Mouse (Mus musculus): ENCODE measurements around the gene Tpcn2.
A peak's percentile ranks its signal among the peaks of the same experiment; 100 is the strongest.

Tpcn2 gene

DNA sequence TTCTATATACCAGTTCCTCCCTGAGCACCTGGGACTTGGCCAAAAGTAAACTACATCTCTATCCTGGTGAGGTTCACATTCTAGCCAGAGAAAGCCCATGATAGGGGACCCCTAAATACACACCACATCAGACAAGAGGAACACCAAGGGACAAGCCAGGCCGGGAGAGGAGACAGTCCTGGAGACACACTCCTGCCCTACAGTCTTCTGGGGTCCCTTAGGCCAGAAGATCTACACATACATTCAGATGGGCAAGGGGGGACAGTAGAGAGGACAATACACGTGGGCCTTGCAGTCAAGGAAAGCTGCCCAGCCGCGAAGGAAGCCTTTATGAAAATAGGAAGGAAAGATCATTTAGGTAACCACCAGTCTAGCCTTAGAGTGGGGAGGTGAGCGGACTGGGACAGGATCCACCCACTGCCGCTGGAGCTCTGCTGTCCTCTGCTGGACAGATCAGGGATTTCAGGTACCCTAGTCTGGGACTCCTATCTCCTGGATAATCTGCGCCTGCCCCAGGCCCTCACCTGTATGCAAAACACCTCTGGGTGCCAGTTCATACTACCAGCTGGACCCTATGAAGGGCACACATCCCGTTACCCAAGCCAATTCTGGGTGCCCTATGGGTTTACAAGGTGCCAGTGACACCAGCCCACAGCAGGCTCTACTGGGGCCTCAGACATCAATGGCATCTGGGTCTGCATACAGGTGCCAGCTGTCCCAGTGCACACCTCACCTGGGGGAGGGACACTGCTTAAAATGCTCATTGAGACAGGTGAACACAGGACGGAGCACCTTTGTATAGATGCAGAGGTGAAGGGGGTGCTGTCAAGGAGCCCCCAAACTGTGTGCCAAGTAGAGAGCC is 40.7 kb downstream of the Tpcn2 start:
- no peak for DNase-seq (ENCODE audit: low read depth)

DNA sequence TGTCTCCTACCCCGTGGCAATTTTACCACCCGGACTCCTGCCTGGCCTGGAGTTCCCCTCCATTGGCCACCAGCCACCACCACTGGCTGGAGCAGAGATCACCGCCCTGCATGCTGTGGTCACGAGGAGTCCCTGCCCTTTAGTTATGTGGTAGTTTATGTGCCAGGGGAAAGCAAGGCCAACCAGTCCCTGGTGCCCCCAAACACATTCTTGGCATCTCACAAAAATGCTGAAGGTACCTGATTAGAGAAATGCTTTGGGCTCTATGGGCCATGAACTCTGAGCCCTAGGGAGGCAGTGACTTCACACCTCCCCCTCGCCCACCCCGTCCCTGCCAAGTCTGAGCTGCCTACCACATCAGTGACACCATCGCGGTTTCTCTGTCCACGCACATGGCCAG is 41.8 kb downstream of the Tpcn2 start:
- DNase-seq (ENCODE audit: low read depth): no peak

DNA sequence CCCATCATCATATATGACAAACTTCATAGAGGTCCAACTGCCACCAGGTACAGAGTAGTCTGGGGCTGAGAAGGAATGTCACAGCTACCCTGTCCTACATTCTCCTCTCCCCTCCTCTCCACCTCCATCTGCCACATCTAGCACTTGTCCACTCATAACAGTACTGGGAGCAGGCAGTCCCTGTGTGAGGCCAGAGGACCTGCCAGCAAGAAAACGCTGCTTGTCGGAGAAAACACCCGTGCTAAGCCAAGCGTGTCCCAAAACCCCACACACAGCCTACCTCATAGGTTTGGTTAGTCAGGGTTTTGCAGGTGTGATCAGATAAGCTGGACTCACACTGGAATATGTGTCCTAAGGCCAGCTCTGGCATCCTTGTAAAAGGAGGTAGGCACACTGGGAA is 42.9 kb downstream of the Tpcn2 start:
- DNase-seq (ENCODE audit: low read depth): no peak

DNA sequence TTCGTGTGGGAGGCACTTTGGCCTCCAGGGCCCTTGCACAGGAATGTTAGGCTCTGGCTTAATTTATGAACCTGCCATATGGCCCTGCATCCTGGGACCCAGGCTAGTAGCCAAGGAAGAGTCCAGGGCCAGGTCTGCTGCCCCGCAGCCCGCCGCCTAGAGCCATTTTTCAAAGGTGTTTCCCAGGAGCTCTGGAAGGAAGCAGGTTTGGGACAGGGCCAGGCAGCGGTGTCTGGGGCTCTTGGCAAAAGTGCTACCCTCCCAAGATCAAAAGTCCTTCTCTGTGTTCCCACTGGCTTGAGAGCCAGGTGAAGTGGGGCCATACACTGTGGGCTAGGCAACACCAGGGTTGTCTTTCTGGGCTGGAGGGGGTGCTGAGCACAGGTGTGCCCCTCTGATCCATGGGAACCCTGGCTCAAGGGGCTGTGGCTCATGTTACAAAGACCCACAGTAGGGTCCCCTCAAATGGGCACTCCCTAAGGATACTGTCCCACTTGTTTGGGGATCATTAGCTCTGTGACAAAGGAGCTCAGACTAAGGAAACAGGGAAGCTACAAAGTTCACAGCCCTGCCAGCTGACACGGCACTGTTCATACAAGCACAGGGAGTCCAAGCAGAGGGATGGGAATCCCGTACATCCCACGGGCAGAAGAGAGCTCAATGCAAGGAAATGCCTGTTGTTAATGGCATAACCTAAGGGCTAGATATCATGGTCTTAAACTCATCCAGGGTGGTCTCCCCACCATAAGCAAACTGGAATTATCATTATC is 43.9 kb downstream of the Tpcn2 start:
- no peak for DNase-seq (ENCODE audit: low read depth)

DNA sequence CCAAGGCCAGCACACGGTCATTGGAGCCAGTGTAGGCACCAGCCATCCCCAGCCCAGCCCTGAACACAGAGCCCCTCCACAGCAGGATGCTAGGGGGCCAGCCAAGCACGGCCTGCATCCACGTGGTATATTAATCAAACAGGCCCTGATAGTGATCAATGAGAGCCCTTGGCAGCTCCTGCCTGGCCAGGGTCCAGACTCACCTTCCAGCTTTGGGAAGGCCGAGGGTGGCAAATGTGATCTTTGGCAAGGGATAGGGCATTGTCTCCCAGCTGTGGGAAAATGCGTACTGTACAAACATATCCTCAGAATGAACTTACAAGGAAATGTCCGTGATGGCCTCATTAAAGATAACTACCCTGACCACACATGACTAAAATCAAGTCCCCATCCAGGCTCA is 44.7 kb downstream of the Tpcn2 start:
- DNase-seq (ENCODE audit: low read depth): no peak

DNA sequence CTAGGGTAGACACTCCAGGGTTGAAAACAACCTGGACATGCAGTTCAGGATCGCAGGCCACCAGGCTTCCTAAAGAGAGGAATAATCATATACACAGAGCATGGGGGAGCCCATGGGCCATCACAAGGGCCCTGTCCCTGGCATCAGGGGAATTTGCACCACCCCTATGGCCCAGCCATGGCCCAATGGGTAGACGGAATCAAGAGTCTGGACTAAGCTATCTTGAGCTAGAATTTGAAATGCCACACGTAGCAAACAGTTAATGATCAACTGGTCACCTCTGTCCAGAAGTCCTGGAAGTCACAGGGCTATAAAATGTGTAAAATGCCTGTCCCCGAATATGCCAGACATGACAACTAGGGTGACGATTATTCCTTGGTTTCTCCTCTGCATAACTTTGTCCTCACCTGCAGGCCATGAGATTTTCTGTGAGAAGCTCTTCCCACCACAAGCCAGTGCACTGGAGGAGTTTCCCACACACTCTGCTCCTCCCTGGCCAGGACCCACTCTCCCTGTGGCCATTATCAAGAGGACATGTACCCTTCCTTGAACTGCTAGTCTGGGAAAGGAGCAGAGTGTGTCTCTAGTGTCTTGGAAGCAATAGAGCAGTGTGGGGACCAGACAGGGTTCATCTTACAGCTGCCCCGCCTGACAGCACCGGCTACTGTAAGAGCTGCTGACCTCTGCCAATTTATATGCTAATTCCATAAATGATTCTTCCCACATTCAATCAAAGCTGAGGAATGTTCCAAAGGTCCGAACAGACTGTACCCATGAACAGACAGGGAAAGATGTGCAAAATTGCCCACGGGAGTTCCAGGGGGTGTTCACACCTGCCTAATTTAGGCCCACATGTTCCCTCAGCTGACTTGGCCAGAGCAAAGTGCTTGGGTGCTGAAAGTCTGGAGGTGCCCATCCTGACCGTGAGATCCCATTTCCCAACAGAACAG is 48.7 kb downstream of the Tpcn2 start:
- DNase-seq (ENCODE audit: low read depth): no peak

DNA sequence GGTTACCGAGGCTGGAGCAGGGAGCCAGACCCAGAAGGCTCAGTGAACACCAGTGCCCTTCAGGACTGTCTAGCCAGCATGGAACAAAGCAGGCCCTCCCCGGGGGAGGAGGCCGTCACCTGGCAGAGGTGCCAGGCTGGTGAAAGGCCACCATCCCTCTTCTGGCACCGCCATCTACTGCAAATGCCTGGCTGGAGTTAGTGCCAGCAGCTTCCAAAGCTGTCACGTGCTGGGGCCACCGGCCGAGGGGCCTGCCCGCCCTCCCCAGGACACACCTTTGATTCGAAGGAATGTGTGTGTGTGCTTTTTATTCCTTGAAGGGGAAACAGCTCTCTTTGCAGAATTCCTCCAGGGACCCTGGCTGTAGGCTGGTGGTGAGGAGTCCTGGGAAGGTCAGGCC is 52.2 kb downstream of the Tpcn2 start:
- DNase-seq (ENCODE audit: low read depth): no peak

DNA sequence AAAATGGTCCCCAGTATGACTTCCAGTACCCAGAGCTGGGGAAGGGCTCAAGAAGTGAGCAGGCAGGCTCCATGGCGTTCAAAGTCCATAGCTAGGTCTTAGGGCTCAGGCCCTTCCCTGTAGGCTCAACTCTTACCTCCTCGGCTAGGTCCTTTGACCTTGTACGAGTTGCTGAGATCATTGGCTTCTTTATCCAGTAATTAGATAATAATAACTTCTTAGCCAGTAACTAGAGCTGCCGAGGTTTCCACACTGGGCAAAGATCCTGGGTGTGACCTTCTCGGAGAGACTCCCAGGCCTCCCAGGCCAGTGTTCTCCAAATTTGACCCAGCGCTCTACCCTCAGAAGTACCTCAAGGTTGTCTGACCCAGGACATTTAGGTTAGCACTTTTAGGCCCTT is 57.2 kb downstream of the Tpcn2 start:
- DNase-seq (ENCODE audit: low read depth): no peak

DNA sequence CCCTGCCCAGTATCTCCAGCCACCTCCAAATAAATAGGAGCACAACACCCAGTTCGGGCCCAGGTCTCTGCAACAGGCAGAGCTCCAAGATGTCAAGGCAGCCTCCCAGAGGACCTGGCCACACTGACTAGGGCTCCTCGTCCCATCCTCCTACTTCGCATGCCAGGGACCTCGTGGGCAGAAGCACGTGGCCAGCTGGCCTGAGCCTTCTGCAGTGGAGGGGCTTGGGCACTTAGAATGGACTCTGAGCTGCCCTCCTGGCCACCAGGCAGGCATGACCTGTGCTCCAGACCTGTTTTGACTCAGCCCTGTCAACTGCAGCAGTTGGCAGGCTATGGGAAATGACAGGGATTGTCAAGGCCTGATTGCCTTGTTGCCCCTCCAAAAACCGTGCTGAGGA is 58.2 kb downstream of the Tpcn2 start:
- DNase-seq (ENCODE audit: low read depth): no peak

DNA sequence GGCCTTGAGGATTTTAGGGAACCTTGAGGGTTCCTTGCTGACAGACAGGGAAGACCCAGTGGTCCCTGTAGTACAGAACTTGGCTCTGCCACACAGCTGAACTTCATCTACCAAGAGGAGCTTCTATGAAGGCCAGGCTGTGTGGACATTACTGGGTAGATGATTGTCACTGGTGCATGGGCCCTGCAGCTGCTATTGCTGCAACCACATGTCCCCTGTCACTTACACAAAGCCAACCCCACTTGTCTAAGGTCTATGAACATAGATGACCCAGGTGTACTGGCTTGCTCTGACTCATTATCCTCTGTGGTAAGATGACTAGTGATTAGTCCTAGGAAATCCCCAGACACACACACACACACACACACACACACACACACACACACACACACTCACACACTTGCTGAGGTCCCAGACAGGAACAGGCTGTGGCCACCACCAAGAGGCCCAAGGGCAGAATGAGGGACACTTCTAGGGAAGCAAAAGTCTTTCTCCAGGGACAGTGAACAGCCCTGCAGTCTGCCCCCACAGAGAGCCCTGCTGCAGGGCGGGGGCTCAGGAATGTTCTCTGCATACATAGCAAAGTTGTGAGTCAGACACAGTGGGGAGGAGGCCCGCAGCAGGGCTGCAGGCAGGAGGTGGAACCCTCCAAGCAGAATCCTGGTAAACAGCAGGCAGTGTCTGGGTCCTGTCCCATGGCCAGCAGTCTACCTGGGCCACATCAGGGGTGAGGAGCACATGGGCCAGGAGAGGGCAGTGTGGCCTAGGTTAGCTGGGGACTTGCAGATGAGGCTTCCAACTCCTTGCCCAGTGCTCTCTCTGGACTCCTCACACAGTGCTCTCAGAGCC is 61.7 kb downstream of the Tpcn2 start:
- no peak for DNase-seq (ENCODE audit: low read depth)

DNA sequence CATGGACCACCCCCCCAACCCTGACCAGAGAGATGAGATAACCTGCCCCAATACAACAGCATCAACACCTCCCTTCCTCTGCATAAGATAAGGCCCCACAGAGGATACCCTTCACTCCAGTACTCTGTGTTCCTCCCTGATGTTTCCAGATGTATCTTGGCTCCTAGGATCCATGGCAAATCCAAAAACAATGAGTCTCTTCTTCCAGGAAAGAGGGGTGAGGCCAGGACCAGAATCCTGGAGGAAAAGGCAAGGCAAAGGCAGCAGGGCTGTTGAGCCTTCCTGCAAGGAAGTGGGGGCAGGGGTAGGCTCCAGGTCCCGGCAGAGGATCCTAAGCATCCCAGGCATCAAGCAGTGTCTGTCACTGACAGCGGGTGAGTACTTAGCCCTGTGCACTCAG is 62.5 kb downstream of the Tpcn2 start:
- no peak for DNase-seq (ENCODE audit: low read depth)

DNA sequence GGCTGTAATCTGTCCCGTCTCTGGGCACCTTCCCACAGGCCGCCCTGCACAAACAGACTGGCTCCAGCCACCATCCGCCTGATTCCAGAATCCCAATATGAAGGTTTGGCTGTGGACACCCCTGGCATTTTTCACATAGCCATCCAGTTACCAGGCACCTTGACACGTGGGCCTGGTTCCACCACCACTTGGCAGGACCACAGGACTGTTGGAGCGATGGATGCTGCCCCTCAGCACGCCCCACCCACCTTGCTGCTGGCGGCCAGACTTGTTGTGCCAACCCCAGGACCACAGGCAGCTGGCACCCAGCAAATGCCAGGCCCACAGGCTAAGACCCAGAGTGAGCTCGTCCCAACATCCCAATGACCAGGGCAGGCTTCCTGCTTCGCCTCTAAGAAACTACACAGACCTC is 64.4 kb downstream of the Tpcn2 start:
- peak; percentile 87 for DNase-seq (ENCODE audit: low read depth)

DNA sequence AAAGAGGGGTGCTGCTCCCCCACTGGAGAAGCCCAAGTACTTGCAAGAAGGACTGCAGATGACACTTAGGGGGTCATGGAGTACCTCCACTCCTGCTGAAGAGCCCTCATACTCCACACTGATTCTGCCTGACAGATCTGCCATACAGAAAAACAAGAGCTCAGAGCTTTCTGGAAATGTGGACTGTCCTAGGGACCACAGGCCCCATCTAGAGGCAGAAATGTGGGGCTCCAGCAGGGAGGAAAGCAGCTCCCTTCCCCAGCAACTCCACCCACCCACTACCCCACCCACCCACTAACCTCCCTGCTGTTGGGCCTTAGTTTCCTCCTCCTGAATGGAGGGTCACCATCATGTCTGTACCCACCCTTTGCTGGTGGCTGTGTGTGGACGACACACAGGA is 67.2 kb downstream of the Tpcn2 start:
- DNase-seq (ENCODE audit: low read depth): no peak

DNA sequence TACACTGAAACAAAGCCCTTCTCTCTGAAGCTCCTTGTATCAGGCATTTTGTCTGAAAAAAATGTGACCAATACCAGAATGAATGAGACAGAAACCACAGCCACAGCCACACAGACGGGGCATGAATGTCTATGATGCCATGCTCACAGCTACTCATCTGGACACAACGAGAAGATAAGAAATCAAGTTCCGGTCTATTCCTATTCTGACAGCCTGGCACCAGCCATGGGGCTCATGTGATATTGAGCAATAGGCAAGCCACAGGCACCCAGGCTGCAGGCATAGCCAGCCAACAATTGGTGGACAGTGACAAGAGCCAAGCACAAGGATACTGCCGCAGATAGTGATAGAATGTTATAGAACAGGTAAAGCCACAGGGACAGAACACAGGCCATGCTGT is 68.3 kb downstream of the Tpcn2 start:
- no peak for DNase-seq (ENCODE audit: low read depth)

DNA sequence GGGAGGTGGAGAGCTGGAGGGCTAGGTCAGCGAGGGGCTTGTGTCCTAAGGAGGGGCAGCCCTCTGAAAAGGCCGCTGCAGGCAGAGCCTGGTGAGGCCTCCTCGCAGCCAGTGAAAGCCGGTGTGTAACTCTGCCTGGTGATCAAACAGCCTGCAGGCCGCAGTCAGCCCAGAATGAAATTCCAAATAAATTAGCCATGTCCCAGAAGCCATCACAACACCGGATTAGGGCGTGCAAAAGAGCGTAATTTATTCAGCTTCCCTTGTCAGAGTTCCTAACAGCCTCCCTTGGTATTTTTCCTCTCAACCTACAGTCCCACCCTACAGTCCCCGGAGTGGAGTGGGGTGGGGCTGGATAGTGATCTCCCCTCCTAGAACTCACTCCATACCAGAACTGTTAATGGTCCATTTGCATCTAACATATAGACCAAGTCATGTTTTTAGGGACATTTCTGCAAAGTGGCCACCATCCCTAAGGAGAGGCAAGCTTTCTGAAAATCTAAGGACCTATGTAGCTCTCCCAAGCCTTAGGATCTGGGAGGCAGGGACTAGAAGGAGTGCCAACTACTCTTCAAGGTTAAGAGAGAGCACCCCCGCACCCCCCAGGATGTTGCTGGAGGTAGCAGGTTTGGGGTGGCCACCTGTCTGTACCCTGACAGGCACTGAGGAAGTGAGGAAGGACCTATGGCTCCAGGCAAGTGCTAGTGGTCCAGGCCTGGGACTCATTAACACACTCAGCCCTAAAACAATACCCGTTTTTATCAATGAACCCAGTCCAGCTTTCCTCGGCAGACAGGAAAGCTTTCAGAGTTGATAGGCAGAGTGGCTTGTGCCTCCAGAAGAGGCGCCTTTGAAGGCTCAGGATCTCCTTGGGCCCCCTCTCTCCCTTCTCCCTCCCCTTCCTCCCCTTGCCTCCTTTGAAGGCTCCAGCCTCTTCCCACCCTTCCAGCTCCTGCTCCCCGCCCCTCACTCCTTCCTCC is 71.8 kb downstream of the Tpcn2 start:
- DNase-seq (ENCODE audit: low read depth): no peak

DNA sequence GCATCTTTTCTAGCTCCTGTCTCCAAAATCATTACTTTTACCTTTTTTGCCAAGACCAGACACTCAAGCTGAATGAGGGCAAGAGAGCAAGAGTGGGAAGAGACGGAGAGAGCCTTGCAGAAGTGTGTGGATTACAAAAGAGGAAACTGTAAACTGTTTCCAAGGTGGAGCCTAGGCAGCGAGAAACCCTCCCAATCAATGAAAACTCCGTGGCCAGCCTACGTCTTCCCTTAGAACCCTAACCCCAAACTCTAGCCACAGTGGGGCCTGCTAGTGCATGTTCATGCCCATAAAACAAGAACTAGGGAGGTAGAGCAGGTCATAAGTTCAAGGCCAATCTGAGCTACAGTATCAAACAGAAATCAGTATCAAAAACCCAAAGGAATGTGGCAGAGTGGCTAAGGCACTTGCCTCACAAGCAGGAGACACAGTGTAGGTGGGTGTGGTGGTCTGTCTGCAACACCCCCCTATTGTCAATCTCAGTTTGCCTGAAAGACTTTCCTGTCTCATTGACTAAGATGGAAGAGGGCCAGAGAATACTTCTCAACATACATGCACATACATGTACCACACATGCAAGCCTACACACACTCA is 73.2 kb downstream of the Tpcn2 start:
- no peak for DNase-seq (ENCODE audit: low read depth)

DNA sequence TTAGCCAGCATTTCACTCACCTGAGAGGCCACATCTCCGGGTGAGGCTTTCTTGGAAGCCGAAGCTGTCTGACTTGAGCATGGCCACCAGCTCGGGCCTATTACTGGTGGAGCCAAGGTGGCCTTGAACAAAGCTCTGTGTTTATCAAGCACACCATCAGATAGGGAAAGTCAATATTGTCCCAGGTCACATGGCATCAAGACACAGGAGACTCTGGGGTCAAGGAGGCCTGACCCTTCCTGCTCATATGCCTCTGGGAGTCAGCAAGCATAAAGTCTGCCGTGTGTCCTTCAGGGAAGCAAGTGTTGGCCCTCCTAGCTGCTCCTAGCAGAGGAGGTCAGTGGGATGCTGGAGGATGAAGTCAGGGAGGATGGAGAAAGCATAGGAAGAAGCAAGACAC is 75.8 kb downstream of the Tpcn2 start, which contains the start of gene 1810010D01Rik:
1810010D01Rik (minus strand) TSS at position 114 of the 400 bp plus-strand sequence.
- DNase-seq (ENCODE audit: low read depth): no peak

DNA sequence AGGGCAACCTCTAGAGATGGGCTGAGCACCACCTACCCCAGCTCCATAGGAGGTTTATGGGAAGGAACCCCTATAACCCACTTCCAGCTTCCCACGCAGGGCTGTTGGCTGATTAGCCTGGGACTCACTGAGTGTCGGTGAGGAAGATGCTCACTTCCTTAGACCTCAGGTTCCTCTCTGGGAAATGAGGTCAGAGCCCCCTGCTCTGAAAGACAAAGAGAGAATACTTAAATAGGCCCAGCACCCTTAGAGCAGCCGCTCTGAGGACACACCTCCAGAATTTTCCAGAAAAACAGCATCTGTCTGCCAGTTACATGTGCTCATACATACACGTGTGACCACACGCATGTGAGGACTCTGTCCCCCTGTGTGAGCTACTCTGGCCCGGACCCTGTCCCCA is 77.0 kb downstream of the Tpcn2 start:
- no peak for DNase-seq (ENCODE audit: low read depth)

DNA sequence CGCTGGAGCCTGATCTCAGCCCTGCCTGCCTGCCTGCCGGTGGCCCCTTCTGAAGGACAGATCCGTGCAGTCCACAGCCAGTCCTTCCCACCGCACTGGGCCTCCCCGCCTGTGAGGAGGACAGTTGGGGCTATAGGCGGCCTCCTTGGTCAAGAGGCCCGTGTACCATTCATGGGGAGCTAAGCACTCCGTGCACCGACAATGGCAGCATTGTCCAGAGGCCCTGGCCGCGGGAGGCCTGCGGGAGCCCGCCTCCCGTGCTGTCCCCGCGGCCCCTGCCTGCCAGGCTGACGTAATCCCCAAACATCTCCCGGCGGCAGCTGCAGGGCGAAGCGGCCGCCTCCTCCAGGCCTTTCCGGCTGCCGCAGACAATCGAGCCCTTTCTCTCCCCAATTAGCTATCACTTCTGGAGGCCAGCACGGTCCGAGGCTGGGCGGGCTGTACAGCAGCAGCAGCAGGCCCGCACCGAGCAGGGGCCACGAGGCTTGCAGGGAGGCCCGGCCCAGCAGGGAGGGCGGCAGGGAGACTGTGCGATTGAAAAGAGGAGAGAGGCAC is 77.7 kb downstream of the Tpcn2 start:
- peak; percentile 82 for DNase-seq (ENCODE audit: low read depth)
